Mouse (Mus musculus) CD4-positive naive resting alpha-beta T cell, adult 76 days (primary cell): ENCODE results near the gene BC080695. TPM values are rescaled to one million over a fixed set of nuclear protein-coding genes. Genes with fewer than 3 reads are reported as not detected.

Source experiments
- total RNA-seq: library from RNA; stranded (reverse); gene quantifications from one replicate; pipeline ENCODE4 v1.2.4, GENCODE M21; 2023

The BC080695 gene
- not detected for total RNA-seq

GRCm38 (mm10) chr4:143551400-143551799 is at the start of gene BC080695, which contains the start of gene Gm13057:
TSS of gene BC080695 (plus strand) at chr4:143551700.
TSS of gene Gm13057 (plus strand) at chr4:143551709.

DNA sequence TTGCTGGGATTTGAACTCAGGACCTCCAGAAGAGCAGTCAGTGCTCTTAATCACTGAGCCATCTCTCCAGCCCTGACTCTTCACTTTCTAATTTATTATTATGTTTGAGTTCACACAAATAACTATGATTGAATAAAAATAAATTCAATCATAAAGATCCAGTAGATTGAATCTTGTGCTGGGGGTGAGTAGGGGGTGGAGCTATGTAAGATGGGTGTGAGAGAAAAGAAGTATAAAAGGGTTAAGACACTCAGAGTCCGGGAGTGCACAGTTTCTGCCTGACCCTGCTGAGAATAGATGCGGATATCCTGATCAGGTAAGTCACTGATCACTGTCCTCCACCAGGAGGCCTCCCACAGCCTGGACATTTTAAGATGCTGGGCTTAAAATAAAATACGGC is 40.5 kb upstream of the BC080695 start, which contains the start of gene Gm13043:
Gene Gm13043 (plus strand): TSS at position 301 of the 400 bp plus-strand sequence.

DNA sequence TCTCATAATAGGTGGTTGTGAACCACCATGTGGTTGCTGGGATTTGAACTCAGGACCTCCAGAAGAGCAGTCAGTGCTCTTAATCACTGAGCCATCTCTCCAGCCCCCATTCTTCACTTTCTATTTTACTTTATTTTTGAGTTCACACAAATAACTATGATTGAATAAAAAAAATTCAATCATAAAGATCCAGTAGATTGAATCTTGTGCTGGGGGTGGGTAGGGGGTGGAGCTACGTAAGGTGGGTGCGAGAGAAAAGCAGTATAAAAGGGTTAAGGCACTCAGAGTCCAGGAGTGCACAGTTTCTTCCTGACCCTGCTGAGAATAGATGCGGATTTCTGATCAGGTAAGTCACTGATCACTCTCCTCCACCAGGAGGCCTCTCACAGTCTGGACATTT is 15.8 kb upstream of the BC080695 start, which contains the start of gene Gm13040:
Gene Gm13040 (plus strand): TSS at position 301 of the 400 bp plus-strand sequence.

GRCm38 (mm10) chr4:143614703-143615102 is 63.2 kb downstream of the BC080695 start, which contains the start of gene Gm13083:
TSS of gene Gm13083 (plus strand) at chr4:143615003.

Other genes with a start within 250 kb of the BC080695 start
- not detected for gene Lrrc38, start 201.9 kb upstream of the BC080695 start, total RNA-seq
- gene Pramel1, start 157.3 kb upstream of the BC080695 start, total RNA-seq = not detected
- 51.8 TPM for gene Pramef8, start 139.3 kb upstream of the BC080695 start, total RNA-seq
- gene Oog4, start 101.4 kb upstream of the BC080695 start, total RNA-seq = not detected
- gene Gm13043, start 40.4 kb upstream of the BC080695 start, total RNA-seq = not detected
- not detected for gene Gm13040, start 15.7 kb upstream of the BC080695 start, total RNA-seq
- not detected for gene Gm13057, start within 50 bp of the BC080695 start, total RNA-seq
- gene Gm13083, start 63.3 kb downstream of the BC080695 start, total RNA-seq = not detected
- not detected for gene Gm13088, start 105.5 kb downstream of the BC080695 start, total RNA-seq
- not detected for gene Gm13089, start 151.0 kb downstream of the BC080695 start, total RNA-seq
- gene Gm13078, start 167.8 kb downstream of the BC080695 start, total RNA-seq = not detected
- not detected for gene Gm13023, start 237.7 kb downstream of the BC080695 start, total RNA-seq